Mouse (Mus musculus): Measurements from ENCODE around the gene Stat5b. TPM values are rescaled to one million over a fixed set of nuclear protein-coding genes. Genes with fewer than 3 reads are reported as not detected.

The Stat5b gene
- polyA plus RNA-seq, 1 experiment from 2014 or later: 26.8 TPM

DNA sequence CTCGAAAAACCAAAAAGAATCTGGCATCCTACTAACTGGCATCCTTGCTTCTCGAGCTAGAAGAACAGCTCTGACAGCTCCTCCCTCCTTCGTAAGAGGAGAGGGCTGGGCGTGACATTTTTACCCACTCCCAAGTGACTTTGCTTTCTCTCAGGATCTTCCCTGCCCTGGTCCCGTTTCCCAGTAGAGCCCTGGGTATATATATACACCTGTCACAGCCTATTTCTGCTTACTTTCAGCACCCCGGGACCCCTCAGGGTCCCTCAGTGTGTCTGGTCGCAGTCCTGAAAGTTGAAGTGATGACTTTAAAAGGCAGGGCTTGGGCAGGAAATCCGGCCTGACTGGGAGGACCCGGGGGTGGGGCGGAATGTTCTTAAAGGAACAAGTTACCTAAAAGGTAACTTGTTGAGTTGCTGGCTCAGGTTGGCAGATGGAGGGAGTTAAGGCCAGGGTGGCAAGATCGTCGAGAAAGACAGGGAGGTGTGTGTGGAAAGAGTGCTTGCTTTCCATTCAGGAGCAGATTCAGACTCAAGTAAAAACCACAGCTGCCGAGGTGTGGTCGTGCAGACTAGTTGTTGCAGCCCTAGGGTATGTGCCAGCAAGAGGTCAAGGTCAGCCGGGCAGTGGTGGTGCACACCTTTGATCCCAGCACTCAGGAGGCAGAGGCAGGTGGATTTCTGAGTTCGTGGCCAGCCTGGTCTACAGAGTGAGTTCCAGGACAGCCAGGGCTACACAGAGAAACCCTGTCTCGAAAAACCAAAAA lies 79.7 kb downstream of the Stat5b start, which contains the start of gene Ghdc:
Gene Ghdc (minus strand): TSS at position 312 of the 763 bp plus-strand sequence.
- 13% methylated on average over 17 of the region's 17 CpGs for WGBS
- H3K27ac ChIP-seq: peak within 1 kb of the TSS; percentile 25; the same call in 1 of the 2 replicates
- H3K4me3 ChIP-seq (replicated peaks): peak within 1 kb of the TSS; percentile 57
- no peaks in the 10 kb centered on the region for H3K27me3 ChIP-seq (replicated peaks)
- peaks cover 9% of the 10 kb centered on the region for H3K4me1 ChIP-seq (replicated peaks)
- H3K9ac ChIP-seq: peak within 1 kb of the TSS; percentile 54
- H3K9me3 ChIP-seq: no peaks in the 10 kb centered on the region
- no peaks in the 10 kb centered on the region for H3K36me3 ChIP-seq
- peak within 1 kb of the TSS; percentile 71 for H3K4me2 ChIP-seq (replicated peaks)
- ATAC-seq: peak; percentile 83

DNA sequence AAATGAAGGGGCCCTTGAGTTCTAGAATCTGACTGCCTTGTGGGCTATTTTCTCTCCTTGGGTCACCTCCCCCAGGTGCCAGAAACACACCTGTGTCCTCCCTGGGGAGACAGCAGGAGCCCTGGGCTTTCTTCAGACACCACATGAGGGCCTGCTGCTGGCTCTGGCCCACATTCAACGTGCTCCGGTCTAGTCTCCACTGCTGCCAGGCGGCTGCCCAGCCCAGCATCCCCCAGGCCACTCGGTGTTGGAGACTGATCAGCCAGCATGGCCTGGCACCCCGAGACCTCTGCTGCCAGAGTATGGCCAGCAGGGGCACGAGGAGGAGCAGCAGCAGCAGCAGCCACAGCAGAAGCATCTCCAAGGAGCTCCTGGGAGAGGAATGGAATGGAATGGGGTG lies 80.5 kb downstream of the Stat5b start:
- Histone ChIP-seq H3K4me2 (replicated peaks) (peak overlapping the region; percentile 71), H3K4me3 (replicated peaks) (peak overlapping the region; percentile 57), H3K27me3 (replicated peaks) (no peaks in the 10 kb centered on the region), H3K9ac (peak overlapping the region; percentile 37), H3K9me3 (no peaks in the 10 kb centered on the region), H3K36me3 (no peaks in the 10 kb centered on the region), H3K4me1 (replicated peaks) (peaks cover 9% of the 10 kb centered on the region), H3K27ac (no peak overlapping the region)
- 0 out of 2 replicates have a peak, but pooled peaks have one; percentile 15 for ATAC-seq
- whole genome bisulfite sequencing: 59% methylated on average over 6 of the region's 6 CpGs

DNA sequence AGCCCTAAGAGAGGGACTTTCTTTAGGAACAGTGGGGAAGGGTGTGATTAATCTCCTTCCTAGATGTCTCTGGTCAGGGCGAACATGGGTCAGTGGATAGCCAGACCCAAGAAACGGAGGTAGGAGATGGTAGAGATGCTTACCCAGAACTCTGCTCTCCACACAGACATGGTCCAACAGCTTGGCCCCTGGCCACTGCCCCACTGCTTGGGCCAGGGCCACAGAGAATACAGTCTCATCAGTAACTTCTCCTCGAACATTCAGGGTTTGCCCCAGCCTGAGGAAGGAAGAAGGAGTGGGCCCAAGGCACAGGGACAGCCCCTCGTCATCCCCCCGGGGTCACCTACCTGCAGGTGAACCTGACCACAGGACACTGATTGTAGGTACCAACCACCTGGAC lies 82.7 kb downstream of the Stat5b start:
- no peaks in the 10 kb centered on the region for H3K9me3 ChIP-seq
- no peak overlapping the region for H3K27ac ChIP-seq
- H3K9ac ChIP-seq: no peak overlapping the region
- ATAC-seq: no peak
- peaks cover 9% of the 10 kb centered on the region for H3K4me1 ChIP-seq (replicated peaks)
- H3K27me3 ChIP-seq (replicated peaks): peaks cover 3% of the 10 kb centered on the region; the same call in 1 of the 2 replicates
- WGBS: 85% methylated on average over 5 of the region's 5 CpGs
- no peak overlapping the region for H3K4me3 ChIP-seq (replicated peaks)
- H3K36me3 ChIP-seq: no peaks in the 10 kb centered on the region
- H3K4me2 ChIP-seq (replicated peaks): no peak overlapping the region

DNA sequence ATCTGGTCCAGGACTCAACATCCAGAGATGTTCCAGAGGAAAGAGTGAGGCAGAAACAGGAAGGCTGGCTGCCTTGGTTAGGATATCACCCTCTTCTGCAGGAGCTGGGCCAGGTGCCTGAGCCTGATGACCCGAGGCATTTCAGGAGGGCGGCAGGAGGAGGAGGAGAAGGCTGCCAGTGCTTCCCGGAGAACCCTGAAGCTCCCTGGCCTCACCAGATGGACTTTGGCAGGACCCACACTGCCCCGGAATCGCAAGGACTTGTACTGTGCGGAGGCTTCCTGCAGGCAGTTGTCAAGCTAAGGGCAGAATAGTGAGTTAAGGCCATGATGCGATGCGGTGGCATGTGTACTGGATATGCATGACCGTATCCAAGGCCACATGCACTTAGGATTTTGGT lies 83.8 kb downstream of the Stat5b start:
- H3K9me3 ChIP-seq: no peaks in the 10 kb centered on the region
- H3K36me3 ChIP-seq: no peaks in the 10 kb centered on the region
- peaks cover 10% of the 10 kb centered on the region for H3K27me3 ChIP-seq (replicated peaks)
- H3K27ac ChIP-seq: no peak overlapping the region
- H3K4me1 ChIP-seq (replicated peaks): peaks cover 12% of the 10 kb centered on the region
- no peak overlapping the region for H3K4me3 ChIP-seq (replicated peaks)
- ATAC-seq: no peak
- no peak overlapping the region for H3K9ac ChIP-seq
- 83% methylated on average over 9 of the region's 9 CpGs for WGBS
- no peak overlapping the region for H3K4me2 ChIP-seq (replicated peaks)

DNA sequence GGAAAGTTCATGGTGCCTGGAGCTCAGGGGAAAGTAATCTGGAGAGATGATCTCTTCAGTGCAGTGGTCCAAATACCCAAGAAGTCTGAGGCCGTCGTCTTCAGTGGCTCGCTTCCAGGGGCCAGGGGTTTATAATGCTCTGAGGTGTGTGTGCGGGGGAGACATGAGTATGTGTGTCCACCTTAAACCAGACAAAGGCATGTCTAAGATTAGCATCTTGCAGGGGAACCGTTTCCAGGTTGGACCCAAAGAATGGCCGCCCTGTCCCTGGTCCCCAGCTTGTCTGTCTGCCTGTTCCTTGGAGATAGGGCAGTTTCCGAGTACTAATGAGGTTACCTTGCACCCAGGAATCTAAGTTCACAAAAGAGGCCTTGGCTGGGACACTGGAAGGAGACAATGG lies 87.7 kb downstream of the Stat5b start, which contains the start of gene Hcrt:
Gene Hcrt (minus strand): TSS at position 101 of the 400 bp plus-strand sequence.
- H3K27ac ChIP-seq: no peak within 1 kb of the TSS
- peak within 1 kb of the TSS; percentile 45 for H3K9ac ChIP-seq
- H3K4me3 ChIP-seq (replicated peaks): peak within 1 kb of the TSS; percentile 42
- 83% methylated on average over 7 of the region's 7 CpGs for WGBS
- no peaks in the 10 kb centered on the region for H3K36me3 ChIP-seq
- H3K4me1 ChIP-seq (replicated peaks): peaks cover 18% of the 10 kb centered on the region
- H3K9me3 ChIP-seq: no peaks in the 10 kb centered on the region
- no peak for ATAC-seq
- peaks cover 28% of the 10 kb centered on the region for H3K27me3 ChIP-seq (replicated peaks)
- H3K4me2 ChIP-seq (replicated peaks): peak within 1 kb of the TSS; percentile 82

DNA sequence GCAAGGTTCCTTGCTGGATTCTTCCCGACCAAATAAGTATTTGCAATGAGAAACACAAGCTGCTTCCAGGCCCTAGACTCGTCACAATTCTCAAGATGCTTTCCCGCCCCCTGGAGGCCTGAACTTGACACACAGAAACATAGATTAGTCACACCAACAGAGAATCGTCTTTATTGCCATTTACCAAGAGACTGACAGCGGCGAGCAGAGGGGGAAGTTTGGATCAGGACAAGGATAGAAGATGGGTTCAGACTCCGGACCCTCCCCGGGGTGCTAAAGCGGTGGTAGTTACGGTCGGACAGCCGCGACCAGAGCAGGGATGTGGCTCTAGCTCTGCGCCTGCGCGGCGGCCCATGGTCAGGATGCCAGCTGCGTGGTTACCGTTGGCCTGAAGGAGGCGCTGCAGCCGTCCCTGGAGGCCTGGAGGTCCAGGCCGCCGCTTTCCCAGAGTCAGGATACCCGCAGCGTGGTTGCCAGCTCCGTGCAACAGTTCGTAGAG lies 88.9 kb downstream of the Stat5b start:
- H3K9ac ChIP-seq: peak overlapping the region; percentile 45
- WGBS: under 1% methylated on average over 27 of the region's 27 CpGs
- peak overlapping the region; percentile 42 for H3K4me3 ChIP-seq (replicated peaks)
- H3K4me1 ChIP-seq (replicated peaks): peaks cover 18% of the 10 kb centered on the region
- H3K27me3 ChIP-seq (replicated peaks): peaks cover 28% of the 10 kb centered on the region
- ATAC-seq: peak; percentile 81
- H3K9me3 ChIP-seq: no peaks in the 10 kb centered on the region
- H3K4me2 ChIP-seq (replicated peaks): peak overlapping the region; percentile 82
- H3K27ac ChIP-seq: no peak overlapping the region
- no peaks in the 10 kb centered on the region for H3K36me3 ChIP-seq

DNA sequence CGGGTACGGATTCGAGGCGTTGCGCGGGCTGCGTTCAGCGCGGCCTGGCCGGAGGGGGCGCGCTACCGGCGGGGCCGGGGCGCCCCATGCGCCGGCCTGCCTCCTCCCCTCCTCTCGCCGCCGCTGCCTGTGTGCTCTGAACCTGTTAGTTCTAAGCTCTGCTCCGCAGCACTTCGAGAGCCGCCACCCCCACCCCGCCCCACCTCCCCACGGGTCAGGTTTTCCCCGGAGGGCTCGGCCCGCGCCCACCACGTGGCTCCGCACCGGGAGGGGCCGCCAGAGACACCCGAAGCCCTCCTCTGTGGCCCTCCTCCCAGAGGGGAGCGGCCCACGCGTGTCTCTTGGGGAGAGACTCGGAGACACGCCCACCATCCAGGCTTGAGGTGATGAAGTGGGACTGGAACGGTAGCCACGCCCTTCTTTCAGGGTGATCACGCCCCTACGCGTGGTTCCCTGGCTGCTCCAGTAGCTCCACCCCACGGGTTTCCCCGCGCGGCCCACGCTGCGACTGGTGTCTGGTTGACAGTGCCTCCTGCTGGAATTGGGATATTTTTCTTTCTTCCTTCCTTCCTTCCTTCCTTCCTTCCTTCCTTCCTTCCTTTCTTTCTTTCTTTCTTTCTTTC lies 90.8 kb downstream of the Stat5b start, which contains the start of gene Kcnh4:
Gene Kcnh4 (minus strand): TSS at position 332 of the 623 bp plus-strand sequence.
- under 1% methylated on average over 51 of the region's 51 CpGs for WGBS
- H3K4me2 ChIP-seq (replicated peaks): peak within 1 kb of the TSS; percentile 70
- no peak within 1 kb of the TSS for H3K27ac ChIP-seq
- no peaks in the 10 kb centered on the region for H3K36me3 ChIP-seq
- peaks cover 28% of the 10 kb centered on the region for H3K27me3 ChIP-seq (replicated peaks)
- no peaks in the 10 kb centered on the region for H3K9me3 ChIP-seq
- peaks cover 18% of the 10 kb centered on the region for H3K4me1 ChIP-seq (replicated peaks)
- H3K9ac ChIP-seq: no peak within 1 kb of the TSS
- peak; percentile 36; the same call in 1 of the 2 replicates for ATAC-seq
- peak within 1 kb of the TSS; percentile 33 for H3K4me3 ChIP-seq (replicated peaks)

DNA sequence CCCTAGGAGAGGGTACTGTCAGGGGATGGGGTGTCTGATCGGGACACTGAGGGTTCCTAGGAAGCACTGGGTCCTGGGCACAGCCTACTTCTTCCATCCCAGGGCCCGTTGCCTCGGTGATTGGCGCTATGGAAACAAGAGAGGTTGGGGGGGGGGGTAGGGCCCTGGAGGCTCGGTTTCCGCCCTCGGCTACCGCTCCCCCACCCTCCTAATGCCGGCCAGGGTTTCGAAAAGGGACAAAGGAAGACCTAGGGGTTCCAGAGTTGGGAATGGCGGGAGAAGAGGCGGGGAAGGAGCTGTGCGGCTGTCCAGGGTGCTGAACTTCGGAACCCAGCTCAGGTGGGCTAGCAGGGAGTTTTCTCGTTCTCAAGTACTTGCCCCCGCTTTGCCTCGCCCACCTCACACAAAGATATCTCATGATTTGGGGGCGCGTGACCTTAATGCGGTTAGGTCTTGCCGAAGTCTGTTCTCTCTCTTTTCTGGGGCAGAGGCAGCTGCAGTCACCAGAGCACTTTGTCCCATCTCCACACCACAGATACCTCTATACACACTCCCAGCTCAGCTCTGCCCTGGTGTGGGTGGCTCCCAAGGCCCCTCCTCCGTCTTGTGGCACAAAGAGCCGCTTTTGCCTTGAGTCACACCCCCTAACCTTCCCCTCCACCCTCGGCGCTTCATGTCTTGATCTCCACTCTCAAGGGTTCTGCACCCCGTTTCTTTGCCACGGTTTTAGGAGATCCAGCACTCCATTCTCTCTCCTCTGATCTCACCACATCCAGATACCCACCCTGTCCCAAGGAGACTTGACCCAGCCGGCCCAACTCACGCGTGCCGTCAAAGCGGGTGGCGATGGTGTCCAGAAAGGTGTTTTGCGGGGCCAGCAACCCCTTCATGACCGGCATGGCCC lies 91.6 kb downstream of the Stat5b start:
- Histone ChIP-seq H3K27ac (no peak overlapping the region), H3K4me3 (replicated peaks) (peak overlapping the region; percentile 33), H3K36me3 (no peaks in the 10 kb centered on the region), H3K9ac (no peak overlapping the region), H3K4me1 (replicated peaks) (peaks cover 18% of the 10 kb centered on the region), H3K27me3 (replicated peaks) (peaks cover 28% of the 10 kb centered on the region), H3K9me3 (no peaks in the 10 kb centered on the region), H3K4me2 (replicated peaks) (peak overlapping the region; percentile 70)
- peak; percentile 50 for ATAC-seq
- 2% methylated on average over 35 of the region's 35 CpGs for WGBS

DNA sequence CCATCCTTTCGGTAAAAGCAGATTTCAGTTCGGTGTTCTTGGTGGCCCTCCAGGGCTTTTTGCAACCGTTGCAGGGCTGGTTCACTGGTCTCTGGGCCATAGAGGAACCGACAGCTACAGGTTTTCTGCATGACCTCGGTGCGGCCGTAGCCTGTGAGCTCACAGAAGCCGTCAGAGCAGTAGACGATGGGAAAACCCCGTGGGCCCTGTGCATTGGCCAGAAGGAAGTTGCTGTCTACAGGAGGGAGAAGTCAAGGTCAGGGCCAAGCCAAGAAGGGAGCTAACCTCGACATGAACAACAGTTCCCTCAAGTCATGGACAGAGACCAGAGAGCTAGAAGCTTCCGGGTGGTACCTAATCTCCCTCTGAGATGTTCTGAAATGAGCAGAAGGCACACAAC lies 93.0 kb downstream of the Stat5b start:
- no peak overlapping the region for H3K27ac ChIP-seq
- no peaks in the 10 kb centered on the region for H3K9me3 ChIP-seq
- H3K27me3 ChIP-seq (replicated peaks): peaks cover 22% of the 10 kb centered on the region
- no peak for ATAC-seq
- no peaks in the 10 kb centered on the region for H3K36me3 ChIP-seq
- no peak overlapping the region for H3K9ac ChIP-seq
- H3K4me2 ChIP-seq (replicated peaks): no peak overlapping the region
- WGBS: 87% methylated on average over 12 of the region's 12 CpGs
- H3K4me3 ChIP-seq (replicated peaks): no peak overlapping the region
- peaks cover 18% of the 10 kb centered on the region for H3K4me1 ChIP-seq (replicated peaks)

DNA sequence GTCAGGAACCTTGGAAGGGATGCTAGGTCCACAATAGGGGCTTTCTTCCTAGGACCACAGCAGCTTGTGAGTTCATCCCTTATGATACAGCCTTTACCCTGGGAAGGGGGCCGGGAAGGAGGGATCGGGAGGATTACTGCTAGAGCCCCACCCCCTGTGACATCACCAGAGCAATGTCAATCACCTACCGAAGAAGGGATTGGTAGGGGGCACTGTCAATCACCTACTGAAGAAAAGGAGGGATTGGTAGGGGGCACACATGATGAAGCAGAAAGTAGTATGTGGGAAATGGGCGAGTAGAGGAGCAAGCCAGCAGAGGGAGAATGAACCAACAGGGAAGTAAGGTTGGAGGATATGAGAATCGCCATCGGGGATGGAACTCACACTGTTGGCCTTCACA lies 94.0 kb downstream of the Stat5b start:
- Histone ChIP-seq H3K36me3 (no peaks in the 10 kb centered on the region), H3K9me3 (no peaks in the 10 kb centered on the region), H3K9ac (no peak overlapping the region), H3K27ac (no peak overlapping the region), H3K4me2 (replicated peaks) (no peak overlapping the region), H3K4me1 (replicated peaks) (peaks cover 13% of the 10 kb centered on the region), H3K4me3 (replicated peaks) (no peak overlapping the region), H3K27me3 (replicated peaks) (peaks cover 19% of the 10 kb centered on the region)
- no peak for ATAC-seq
- WGBS: 56% methylated on average over 6 of the region's 6 CpGs

DNA sequence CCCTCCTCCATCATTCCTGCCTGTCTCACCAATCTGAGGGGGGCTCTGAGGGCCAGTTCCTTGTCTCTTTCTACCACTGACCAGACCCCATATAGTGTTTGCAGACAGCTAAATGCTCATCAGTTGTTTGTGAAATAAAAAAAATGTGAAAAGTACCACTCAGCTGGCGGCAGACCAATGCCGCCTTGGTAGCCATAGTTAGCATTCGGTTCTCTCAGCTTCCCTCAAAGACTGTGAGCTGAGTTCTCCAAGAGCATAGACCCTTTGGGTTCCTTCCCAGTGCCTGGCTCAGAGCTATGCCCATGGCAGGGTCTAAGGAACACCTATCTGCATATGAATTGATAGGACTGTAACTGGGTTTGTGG lies 95.8 kb downstream of the Stat5b start:
- Histone ChIP-seq H3K27me3 (replicated peaks) (peaks cover 16% of the 10 kb centered on the region), H3K27ac (no peak overlapping the region), H3K4me1 (replicated peaks) (peaks cover 8% of the 10 kb centered on the region), H3K9me3 (no peaks in the 10 kb centered on the region), H3K4me2 (replicated peaks) (no peak overlapping the region), H3K36me3 (no peaks in the 10 kb centered on the region), H3K4me3 (replicated peaks) (no peak overlapping the region), H3K9ac (no peak overlapping the region)
- no peak for ATAC-seq
- WGBS: 89% methylated on average over 3 of the region's 3 CpGs

Data from intestine, embryonic 15.5 days (tissue).